Mouse (Mus musculus) heart, adult 2 months (tissue): Measurements from ENCODE around the gene Smpd3.

ENCODE experiments used
- CTCF ChIP-seq: fragments of 200-600 bp; IDR thresholded peaks from 2 replicates; pipeline ENCODE4 v1.8.1; 2022; ENCODE audit warnings: antibody characterized with exemption, mild to moderate bottlenecking, moderate library complexity
- EP300 ChIP-seq: fragments of 200-500 bp; IDR thresholded peaks from 2 replicates; pipeline ENCODE4 v1.6.1; 2011; ENCODE audit warnings: low read depth, low read length, control low read depth; ENCODE audit not compliant: insufficient read depth
- POLR2A ChIP-seq: fragments of 200-500 bp; IDR thresholded peaks from 2 replicates; pipeline ENCODE4 v1.6.1; 2011; ENCODE audit warnings: mild to moderate bottlenecking, low read depth, low read length, control low read depth; ENCODE audit not compliant: insufficient read depth

DNA sequence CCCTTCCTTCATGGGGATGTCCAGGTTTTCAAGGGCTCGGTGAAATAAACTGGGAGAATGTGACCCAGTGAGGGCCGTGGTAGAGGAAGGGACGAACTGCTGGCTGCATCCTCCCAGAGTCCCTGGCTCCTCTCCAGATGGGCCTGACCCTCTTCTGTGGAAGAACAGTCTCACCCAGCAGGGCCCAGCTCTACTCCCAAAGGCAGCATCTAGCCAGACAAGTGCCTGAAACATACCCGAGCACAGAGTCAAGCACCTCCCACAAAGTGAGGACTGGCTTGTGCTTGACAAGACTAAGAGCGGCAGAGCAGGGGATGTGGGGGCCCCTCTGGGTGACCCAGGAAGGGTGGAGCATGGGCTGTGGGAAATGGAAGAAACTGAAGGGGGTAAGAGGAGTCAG, 75.4 kb downstream of the Smpd3 start:
- no peak for TF ChIP-seq CTCF
- no peak for TF ChIP-seq POLR2A
- no peak for TF ChIP-seq EP300
